Mouse (Mus musculus): Measurements from ENCODE around the gene Rnf141.

GRCm38 (mm10) chr7:110785741-110786146 is 58.5 kb downstream of the Rnf141 start:
- TF ChIP-seq CTCF (IDR thresholded peaks at IDR 0.05; ENCODE audit: control insufficient read depth, insufficient read depth, low read length) (no peak), POLR2A (IDR thresholded peaks at IDR 0.05; ENCODE audit: borderline replicate concordance, control insufficient read depth, low read depth, low read length) (no peak)
